Mouse (Mus musculus) heart, postnatal 0 days (tissue): ENCODE data around the gene P3h4.

Experiments used
- CTCF ChIP-seq: IDR thresholded peaks from 2 replicates; pipeline ENCODE4 v1.5.1; 2016; ENCODE audit warnings: antibody characterized with exemption, control low read depth, low read depth
- EP300 ChIP-seq: IDR thresholded peaks from 2 replicates; pipeline ENCODE4 v1.6.1; 2016; ENCODE audit warnings: antibody characterized with exemption, low read depth

DNA sequence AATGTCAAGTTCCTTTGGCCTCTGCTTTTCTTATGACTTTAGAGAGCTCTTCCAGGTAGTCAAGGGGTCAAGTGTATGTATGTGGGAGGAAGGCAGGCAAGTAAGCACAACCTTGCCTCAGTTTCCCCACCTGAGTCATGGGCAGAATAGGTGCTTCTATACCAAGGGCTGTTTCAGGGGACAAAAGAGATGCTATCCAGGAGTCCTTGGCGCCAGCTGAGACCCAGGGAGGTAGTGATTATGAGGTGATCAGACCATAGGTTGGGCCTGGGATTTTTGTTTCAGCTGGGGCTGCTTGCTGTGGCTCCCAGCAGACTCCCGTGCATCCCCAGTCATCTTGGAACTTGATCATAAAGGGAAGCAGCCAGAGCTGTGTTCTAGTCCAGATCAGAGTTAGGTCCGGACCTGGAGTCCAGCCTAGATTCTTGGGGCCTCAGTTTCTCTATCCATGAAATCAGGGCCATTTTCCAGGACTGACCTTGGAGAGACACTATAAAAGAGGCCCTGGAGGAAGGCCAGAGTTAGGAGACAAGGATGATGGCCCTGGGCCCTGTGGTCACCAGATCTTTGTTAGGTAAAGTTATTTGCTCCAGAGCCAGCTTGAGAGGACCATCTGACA, 10.1 kb downstream of the P3h4 start:
- TF ChIP-seq EP300 (no peak), CTCF (no peak)
